Mouse (Mus musculus) erythroblast, embryonic 14.5 days (primary cell): Measurements from ENCODE around the gene Abhd10. TPM values are rescaled to one million over a fixed set of nuclear protein-coding genes. Genes with fewer than 3 reads are reported as not detected.

Experiments used
- H3K27me3 ChIP-seq: 2 replicates; pipeline ENCODE4 v1.6.1; 2012; ENCODE audit warnings: inconsistent platforms; ENCODE audit not compliant: control insufficient read depth
- H3K36me3 ChIP-seq: 2 replicates; pipeline ENCODE4 v1.6.1; 2012; ENCODE audit warnings: mild to moderate bottlenecking, inconsistent platforms; ENCODE audit not compliant: control insufficient read depth
- H3K4me1 ChIP-seq: 2 replicates; pipeline ENCODE4 v1.6.1; 2012; ENCODE audit warnings: inconsistent platforms; ENCODE audit not compliant: control insufficient read depth
- H3K4me3 ChIP-seq: replicated peaks from 2 replicates; pipeline ENCODE3; 2012; ENCODE audit warnings: moderate library complexity, mild to moderate bottlenecking, inconsistent platforms
- H3K9me3 ChIP-seq: 2 replicates; pipeline ENCODE4 v1.6.1; 2012; ENCODE audit warnings: low read length, inconsistent platforms, mixed read lengths; ENCODE audit not compliant: control insufficient read depth
- GATA1 ChIP-seq: IDR thresholded peaks from 2 replicates; pipeline ENCODE4 v1.6.1; 2012; ENCODE audit warnings: low read length, inconsistent platforms, mixed read lengths
- TAL1 ChIP-seq: IDR thresholded peaks from 3 replicates; pipeline ENCODE4 v1.6.1; 2012; ENCODE audit warnings: low read length, inconsistent platforms, mixed read lengths
- polyA plus RNA-seq: library from polyadenylated mRNA; stranded (reverse); fragments of >175 nt; gene quantifications from 2 replicates; pipeline ENCODE4 v1.2.3, GENCODE M21; 2012

Abhd10 gene
- polyA plus RNA-seq, 1 experiment: 0.45 TPM

GRCm38 (mm10) chr16:45690178-45690577 is 52.6 kb downstream of the Abhd10 start:
- TF ChIP-seq TAL1 (no peak), GATA1 (no peak)
- Histone ChIP-seq H3K4me3 (no peak overlapping the region), H3K4me1 (no peaks in the 10 kb centered on the region)

DNA sequence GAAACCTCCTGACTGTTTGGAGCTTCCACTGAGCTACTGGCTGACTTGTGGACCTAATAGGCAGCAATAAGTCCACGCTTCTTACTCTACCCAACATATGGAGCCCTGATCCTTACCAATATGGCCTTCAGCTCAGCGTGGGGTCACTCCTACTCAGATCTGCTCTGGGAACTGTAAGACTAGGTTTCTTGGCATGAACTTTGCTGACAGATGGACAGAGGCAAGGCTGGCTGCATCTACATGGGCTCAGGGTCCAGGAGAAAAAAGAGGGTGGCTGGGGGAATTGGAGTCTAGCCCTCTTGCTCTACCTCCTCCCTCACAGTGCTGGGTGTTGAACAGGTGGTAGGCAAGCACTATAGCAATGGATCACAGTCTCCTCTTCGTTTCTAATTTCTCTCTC is 55.9 kb downstream of the Abhd10 start:
- Histone ChIP-seq H3K4me3 (no peak overlapping the region), H3K36me3 (no peaks in the 10 kb centered on the region), H3K27me3 (no peaks in the 10 kb centered on the region), H3K4me1 (no peaks in the 10 kb centered on the region), H3K9me3 (no peaks in the 10 kb centered on the region)
- TF ChIP-seq TAL1: no peak
- no peak for TF ChIP-seq GATA1

More at GRCm38 (mm10) chr16:45690178-45690577, 52.6 kb downstream of the Abhd10 start:
- H3K27me3 ChIP-seq: no peaks in the 10 kb centered on the region
- no peaks in the 10 kb centered on the region for H3K36me3 ChIP-seq
- H3K9me3 ChIP-seq: no peaks in the 10 kb centered on the region

DNA sequence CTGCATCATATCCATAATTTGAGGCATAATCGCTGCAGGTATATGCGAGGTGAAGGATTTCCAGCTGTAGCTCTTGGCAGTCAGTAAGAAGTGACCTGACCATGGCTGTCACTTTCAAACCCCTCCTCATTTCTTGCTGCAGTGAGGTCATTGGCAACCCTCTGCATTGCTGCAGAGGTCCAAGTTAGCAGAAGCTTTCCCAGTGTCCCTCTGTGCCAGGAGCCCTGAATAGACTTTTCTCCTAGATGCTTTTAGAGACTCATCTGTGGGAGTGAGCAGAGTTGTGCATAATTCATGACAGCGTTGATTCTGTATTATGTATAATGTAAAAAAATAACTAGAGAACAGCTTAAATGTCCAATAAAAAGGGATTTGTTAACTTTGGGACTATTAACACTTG is 57.5 kb downstream of the Abhd10 start:
- TF ChIP-seq GATA1 (no peak), TAL1 (no peak)
- Histone ChIP-seq H3K9me3 (no peaks in the 10 kb centered on the region), H3K4me3 (no peak overlapping the region), H3K27me3 (no peaks in the 10 kb centered on the region), H3K36me3 (no peaks in the 10 kb centered on the region), H3K4me1 (no peaks in the 10 kb centered on the region)

GRCm38 (mm10) chr16:45684815-45685214 is 57.9 kb downstream of the Abhd10 start:
- Histone ChIP-seq H3K36me3 (no peaks in the 10 kb centered on the region), H3K27me3 (no peaks in the 10 kb centered on the region), H3K9me3 (no peaks in the 10 kb centered on the region), H3K4me1 (no peaks in the 10 kb centered on the region), H3K4me3 (no peak overlapping the region)
- TF ChIP-seq TAL1: no peak
- no peak for TF ChIP-seq GATA1

Other genes starting within 250 kb of the Abhd10 start
- not detected in 2 replicates for gene Gm609, start 250.0 kb downstream of the Abhd10 start, polyA plus RNA-seq
- gene Gm17783, start 210.9 kb downstream of the Abhd10 start, polyA plus RNA-seq: not detected in 2 replicates
- gene Slc9c1, start 207.6 kb downstream of the Abhd10 start, polyA plus RNA-seq: not detected in 2 replicates
- not detected in 2 replicates for gene Gcsam, start 132.6 kb downstream of the Abhd10 start, polyA plus RNA-seq
- not detected in 2 replicates for gene BC016579, start 88.9 kb downstream of the Abhd10 start, polyA plus RNA-seq
- gene Tmprss7, start 49.3 kb downstream of the Abhd10 start, polyA plus RNA-seq: not detected in 2 replicates
- 0.03 TPM in 1 of 2 replicates, not detected in the other for gene Tagln3, start 18.3 kb downstream of the Abhd10 start, polyA plus RNA-seq
- 0.01 TPM in 2 replicates for gene Phldb2, start 210.6 kb upstream of the Abhd10 start, polyA plus RNA-seq